Mouse (Mus musculus): ENCODE measurements around the gene Nedd9. TPM values are rescaled to one million over a fixed set of nuclear protein-coding genes. Genes with fewer than 3 reads are reported as not detected.

The Nedd9 gene
- total and polyA plus RNA-seq, 2 experiments from 2014 or later: 7.8 to 19.7 TPM

GRCm38 (mm10) chr13:41445067-41445808 lies 41.9 kb downstream of the Nedd9 start:
- Histone ChIP-seq H3K9me3 (ENCODE audit: low read length) (no peaks in the 10 kb centered on the region), H3K4me1 (ENCODE audit: insufficient read depth, low read length) (no peaks in the 10 kb centered on the region), H3K36me3 (ENCODE audit: insufficient read depth, low read length) (no peaks in the 10 kb centered on the region), H3K4me3 (ENCODE audit: low read depth, low read length) (no peak overlapping the region), H3K27ac (ENCODE audit: low read depth, low read length) (no peak overlapping the region), H3K4me2 (ENCODE audit: low read depth, low read length, poor library complexity, severe bottlenecking) (no peak overlapping the region), H3K9ac (replicated peaks; ENCODE audit: low read length, poor library complexity, severe bottlenecking) (no peak overlapping the region), H3K27me3 (ENCODE audit: insufficient read depth, low read length) (no peaks in the 10 kb centered on the region)
- DNase-seq (ENCODE audit: low spot score) (no peak), ATAC-seq (ENCODE audit: low FRiP score) (no peak)
- TF ChIP-seq CTCF (IDR thresholded peaks at IDR 0.05): no peak
- WGBS: 75% methylated on average over 3 of the region's 3 CpGs

GRCm38 (mm10) chr13:41444230-41444629 lies 42.9 kb downstream of the Nedd9 start:
- TF ChIP-seq CTCF (IDR thresholded peaks at IDR 0.05): no peak
- Histone ChIP-seq H3K9ac (replicated peaks; ENCODE audit: low read length, poor library complexity, severe bottlenecking) (no peak overlapping the region), H3K27me3 (ENCODE audit: insufficient read depth, low read length) (no peaks in the 10 kb centered on the region), H3K4me1 (ENCODE audit: insufficient read depth, low read length) (no peaks in the 10 kb centered on the region), H3K4me2 (ENCODE audit: low read depth, low read length, poor library complexity, severe bottlenecking) (no peak overlapping the region), H3K27ac (ENCODE audit: low read depth, low read length) (no peak overlapping the region), H3K9me3 (ENCODE audit: low read length) (no peaks in the 10 kb centered on the region), H3K36me3 (ENCODE audit: insufficient read depth, low read length) (no peaks in the 10 kb centered on the region), H3K4me3 (ENCODE audit: low read depth, low read length) (no peak overlapping the region)
- no peak for ATAC-seq (ENCODE audit: low FRiP score)
- DNase-seq (ENCODE audit: low spot score): no peak
- WGBS: 93% methylated on average over 6 of the region's 6 CpGs

- Histone ChIP-seq H3K36me3 (ENCODE audit: insufficient read depth, low read length) (no peaks in the 10 kb centered on the region), H3K9me3 (ENCODE audit: low read length) (no peaks in the 10 kb centered on the region), H3K4me1 (ENCODE audit: insufficient read depth, low read length) (no peaks in the 10 kb centered on the region), H3K27ac (ENCODE audit: low read depth, low read length) (no peak overlapping the region), H3K4me3 (ENCODE audit: low read depth, low read length) (no peak overlapping the region), H3K4me2 (ENCODE audit: low read depth, low read length, poor library complexity, severe bottlenecking) (no peak overlapping the region), H3K27me3 (ENCODE audit: insufficient read depth, low read length) (no peaks in the 10 kb centered on the region), H3K9ac (replicated peaks; ENCODE audit: low read length, poor library complexity, severe bottlenecking) (no peak overlapping the region)
- TF ChIP-seq CTCF (IDR thresholded peaks at IDR 0.05): no peak
- DNase-seq (ENCODE audit: low spot score) (no peak), ATAC-seq (ENCODE audit: low FRiP score) (no peak)
- 43% methylated on average over 4 of the region's 4 CpGs for WGBS
Observed at GRCm38 (mm10) chr13:41442145-41442544, 45.0 kb downstream of the Nedd9 start.

DNA sequence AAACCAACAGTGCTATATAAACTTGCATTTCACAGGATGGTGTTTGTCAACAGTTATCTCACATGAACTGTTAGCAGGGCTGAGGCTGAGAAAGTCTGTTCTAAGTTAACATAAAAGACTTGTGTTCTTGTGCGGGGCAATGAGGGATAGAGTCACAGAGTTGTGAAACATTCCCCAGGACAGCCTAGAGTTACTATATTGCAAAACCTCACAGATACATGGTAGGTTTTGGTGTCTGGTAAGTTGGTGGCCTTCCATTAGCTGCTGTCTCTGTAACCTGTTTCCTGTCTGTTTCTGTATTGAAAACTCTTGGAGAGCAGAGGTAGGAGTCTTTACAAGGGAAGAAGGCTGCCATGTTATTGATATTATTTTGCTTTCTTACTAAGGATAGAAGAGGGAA lies 47.0 kb downstream of the Nedd9 start:
- Histone ChIP-seq H3K4me3 (ENCODE audit: low read depth, low read length) (no peak overlapping the region), H3K4me2 (ENCODE audit: low read depth, low read length, poor library complexity, severe bottlenecking) (no peak overlapping the region), H3K36me3 (ENCODE audit: insufficient read depth, low read length) (no peaks in the 10 kb centered on the region), H3K27me3 (ENCODE audit: insufficient read depth, low read length) (no peaks in the 10 kb centered on the region), H3K27ac (ENCODE audit: low read depth, low read length) (no peak overlapping the region), H3K9ac (replicated peaks; ENCODE audit: low read length, poor library complexity, severe bottlenecking) (no peak overlapping the region), H3K4me1 (ENCODE audit: insufficient read depth, low read length) (no peaks in the 10 kb centered on the region), H3K9me3 (ENCODE audit: low read length) (no peaks in the 10 kb centered on the region)
- DNase-seq (ENCODE audit: low spot score) (no peak), ATAC-seq (ENCODE audit: low FRiP score) (no peak)
- 94% methylated on average over 1 of the region's 1 CpGs for WGBS
- no peak for TF ChIP-seq CTCF (IDR thresholded peaks at IDR 0.05)

- Histone ChIP-seq H3K27ac (ENCODE audit: low read depth, low read length) (no peak overlapping the region), H3K4me3 (ENCODE audit: low read depth, low read length) (no peak overlapping the region), H3K9ac (replicated peaks; ENCODE audit: low read length, poor library complexity, severe bottlenecking) (no peak overlapping the region), H3K36me3 (ENCODE audit: insufficient read depth, low read length) (no peaks in the 10 kb centered on the region), H3K4me2 (ENCODE audit: low read depth, low read length, poor library complexity, severe bottlenecking) (no peak overlapping the region), H3K4me1 (ENCODE audit: insufficient read depth, low read length) (no peaks in the 10 kb centered on the region), H3K9me3 (ENCODE audit: low read length) (no peaks in the 10 kb centered on the region), H3K27me3 (ENCODE audit: insufficient read depth, low read length) (no peaks in the 10 kb centered on the region)
- ATAC-seq (ENCODE audit: low FRiP score) (no peak), DNase-seq (ENCODE audit: low spot score) (no peak)
- WGBS: 95% methylated on average over 2 of the region's 2 CpGs
- no peak for TF ChIP-seq CTCF (IDR thresholded peaks at IDR 0.05)
Observed at GRCm38 (mm10) chr13:41437390-41437789, 49.8 kb downstream of the Nedd9 start.

- Histone ChIP-seq H3K4me1 (ENCODE audit: insufficient read depth, low read length) (no peaks in the 10 kb centered on the region), H3K9ac (replicated peaks; ENCODE audit: low read length, poor library complexity, severe bottlenecking) (no peak overlapping the region), H3K4me2 (ENCODE audit: low read depth, low read length, poor library complexity, severe bottlenecking) (no peak overlapping the region), H3K27ac (ENCODE audit: low read depth, low read length) (no peak overlapping the region), H3K4me3 (ENCODE audit: low read depth, low read length) (no peak overlapping the region), H3K27me3 (ENCODE audit: insufficient read depth, low read length) (no peaks in the 10 kb centered on the region), H3K36me3 (ENCODE audit: insufficient read depth, low read length) (no peaks in the 10 kb centered on the region), H3K9me3 (ENCODE audit: low read length) (no peaks in the 10 kb centered on the region)
- WGBS: 86% methylated on average over 5 of the region's 5 CpGs
- ATAC-seq (ENCODE audit: low FRiP score) (no peak), DNase-seq (ENCODE audit: low spot score) (no peak)
- TF ChIP-seq CTCF (IDR thresholded peaks at IDR 0.05): no peak
Observed at GRCm38 (mm10) chr13:41436731-41437130, 50.4 kb downstream of the Nedd9 start.
